Mouse (Mus musculus) liver, adult 2 months (tissue): ENCODE measurements at regions not wholly inside any gene's neighbourhood (a gene's known extent, or its start where the extent isn't known, plus 50 kb on each side); places are given as distances from the start of the nearest gene placed in this dataset.

Experiments used
- CTCF ChIP-seq: fragments of 200-500 bp; IDR thresholded peaks from 2 replicates; pipeline ENCODE4 v1.5.1; 2011; ENCODE audit warnings: low read depth, low read length, control low read depth
- POLR2A ChIP-seq: fragments of 200-500 bp; IDR thresholded peaks from 2 replicates; pipeline ENCODE4 v1.6.1; 2011; ENCODE audit warnings: low read length, control low read depth; ENCODE audit not compliant: insufficient read depth; ENCODE audit errors: extremely low read depth

DNA sequence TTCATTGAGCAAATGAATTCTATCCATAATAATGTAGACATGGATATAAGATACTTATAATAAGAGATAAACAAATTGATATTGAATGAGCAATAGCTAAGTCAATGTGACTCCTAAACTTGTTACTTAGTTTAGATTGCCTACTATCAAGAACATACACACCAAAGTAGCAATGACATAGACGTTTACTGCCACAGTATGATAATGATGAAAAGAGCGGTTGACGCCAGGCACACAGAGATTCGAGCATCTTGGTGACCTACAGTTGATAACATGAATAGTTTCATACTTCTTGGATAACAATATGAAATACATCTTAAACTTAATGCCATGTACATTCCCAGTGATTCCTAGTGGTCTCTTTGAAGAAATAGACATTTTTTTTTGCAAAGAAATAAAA is 55.9 kb upstream of the Tbc1d2b start:
- TF ChIP-seq POLR2A (no peak), CTCF (no peak)
